Mouse (Mus musculus): ENCODE data around the gene Ubxn11. TPM values are rescaled to one million over a fixed set of nuclear protein-coding genes. Genes with fewer than 3 reads are reported as not detected.
"Not testable (repeated sequence)": the region's sequence is repeated elsewhere in the genome, so short reads cannot be mapped to it uniquely, and the experiment has no call there.

The Ubxn11 gene
- total RNA-seq, 2 experiments from 2014 or later: 1.1 to 1.5 TPM

DNA sequence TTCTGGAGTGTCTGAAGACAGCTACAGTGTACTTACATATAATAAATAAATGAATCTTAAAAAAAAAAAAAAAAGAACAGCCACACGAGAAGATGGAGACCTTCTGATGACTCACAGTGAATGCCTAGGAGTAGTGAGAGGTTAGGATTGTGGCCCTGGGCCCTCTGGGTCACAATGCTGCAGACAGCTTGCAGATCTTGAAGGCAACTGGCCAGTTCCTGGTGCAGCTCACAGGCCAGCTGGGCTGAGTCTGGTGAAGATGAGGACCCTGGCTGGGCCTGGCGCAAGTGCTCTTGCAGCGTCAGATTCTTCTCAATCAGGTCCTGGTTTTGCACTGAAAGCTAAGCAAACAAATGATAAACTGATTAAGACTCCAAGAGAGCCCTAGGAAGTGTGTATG lies 29.7 kb downstream of the Ubxn11 start:
- intact Hi-C loops (cut with DNase I): no loop called here
- DNase-seq (ENCODE audit: low spot score): no peak

DNA sequence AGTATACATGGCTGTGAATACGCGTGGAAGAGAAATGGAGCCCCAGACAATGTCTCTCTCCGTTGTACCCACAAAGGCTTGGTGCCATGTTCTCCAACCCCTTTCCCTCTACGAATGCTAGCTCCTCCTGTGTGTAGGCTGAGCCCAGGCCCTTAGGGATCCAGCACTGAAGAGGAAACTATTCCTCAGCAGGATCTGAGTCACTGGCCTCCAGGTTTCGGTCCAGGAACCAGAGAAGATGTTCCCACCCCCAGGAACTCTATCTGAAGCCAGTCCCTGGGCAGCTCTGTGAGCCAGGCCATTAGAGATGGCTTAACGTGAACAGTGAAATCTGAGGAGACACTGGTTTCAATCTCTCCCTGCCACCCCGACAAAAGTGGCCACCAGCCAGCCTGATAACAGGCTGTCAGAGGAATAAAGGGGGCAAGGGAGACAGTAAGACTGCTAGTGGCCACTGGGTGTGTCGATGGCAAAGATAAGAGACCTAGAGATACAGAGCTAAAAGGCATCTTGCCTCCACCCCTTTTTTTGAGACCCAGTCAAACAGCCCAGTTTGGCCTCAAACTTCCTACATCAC lies 30.2 kb downstream of the Ubxn11 start:
- intact Hi-C loops (cut with DNase I): no loop called here
- no peak for DNase-seq (ENCODE audit: low spot score)

- DNase-seq (ENCODE audit: low spot score): no peak
- intact Hi-C loops (cut with DNase I): no loop called here
These were observed 34.0 kb downstream of the Ubxn11 start for GRCm38 (mm10) chr4:134136280-134136926.

GRCm38 (mm10) chr4:134138857-134139256 lies 36.5 kb downstream of the Ubxn11 start:
- intact Hi-C loops (cut with DNase I): no loop called here
- no peak for DNase-seq (ENCODE audit: low spot score)

DNA sequence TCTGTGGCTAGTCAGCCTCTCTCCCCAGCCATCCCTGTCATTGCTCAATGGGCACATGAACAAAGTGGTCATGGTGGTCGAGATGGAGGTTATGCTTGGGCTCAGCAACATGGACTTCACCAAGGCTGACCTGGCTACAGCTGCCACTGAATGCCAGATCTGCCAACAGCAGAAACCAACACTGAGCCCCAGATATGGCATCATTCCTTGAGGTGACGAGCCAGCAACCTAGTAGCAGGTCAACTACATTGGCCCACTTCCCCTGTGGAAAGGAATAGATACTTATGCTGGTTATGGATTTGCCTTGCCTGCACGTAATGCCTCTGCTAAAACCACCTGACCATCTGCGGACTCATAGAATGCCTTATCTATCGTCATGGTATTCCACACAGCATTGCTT lies 41.9 kb downstream of the Ubxn11 start:
- DNase-seq (ENCODE audit: low spot score); intact Hi-C loops (cut with DNase I): not testable (repeated sequence)

- no peak for DNase-seq (ENCODE audit: low spot score)
- intact Hi-C loops (cut with DNase I): no loop called here
These were observed 47.0 kb downstream of the Ubxn11 start for GRCm38 (mm10) chr4:134149389-134149788.

GRCm38 (mm10) chr4:134152112-134152511 lies 49.7 kb downstream of the Ubxn11 start:
- intact Hi-C loops (cut with DNase I): no loop called here

DNA sequence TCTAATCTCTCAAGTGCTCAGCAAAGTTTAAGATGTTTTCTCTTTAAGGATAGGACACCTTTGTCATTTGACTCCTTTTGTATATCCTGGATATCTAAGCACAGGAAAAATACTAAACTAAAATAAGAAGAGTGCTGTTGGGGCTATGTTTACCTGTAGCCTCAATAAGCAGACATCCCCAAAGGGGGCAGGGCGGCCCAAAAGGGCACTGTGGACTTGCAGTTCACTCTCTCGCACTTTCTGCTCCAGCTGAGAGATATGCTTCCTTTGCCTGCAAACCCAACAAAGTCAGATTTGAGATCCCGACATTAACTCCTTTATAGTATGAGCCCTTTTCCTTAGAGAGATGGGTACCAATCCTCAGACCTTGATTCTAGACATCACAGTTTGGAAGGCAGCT lies 51.3 kb downstream of the Ubxn11 start:
- no peak for DNase-seq (ENCODE audit: low spot score)
- intact Hi-C loops (cut with DNase I): no loop called here

More at GRCm38 (mm10) chr4:134152112-134152511, 49.7 kb downstream of the Ubxn11 start:
- no peak for DNase-seq (ENCODE audit: low spot score)

DNA sequence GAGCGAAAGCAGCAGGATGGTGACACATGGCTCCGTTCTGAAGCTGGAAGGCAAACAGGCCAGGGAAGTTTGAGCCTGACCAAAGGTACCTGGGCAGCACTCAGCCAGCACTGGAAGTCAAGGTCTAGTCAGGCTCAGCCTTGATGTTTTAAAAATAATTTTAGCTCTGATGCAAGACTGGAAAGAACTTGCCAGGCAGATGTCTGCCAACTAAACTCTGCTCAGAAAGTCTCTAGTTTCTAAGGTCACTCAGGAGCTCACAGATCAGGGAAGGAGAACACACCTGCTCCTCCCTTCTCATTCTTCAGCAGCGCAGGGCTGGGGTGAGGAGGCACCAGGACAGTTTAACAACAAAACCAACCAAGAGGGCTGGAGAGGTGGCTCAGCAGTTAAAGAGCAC lies 52.0 kb downstream of the Ubxn11 start:
- no peak for DNase-seq (ENCODE audit: low spot score)
- intact Hi-C loops (cut with DNase I): no loop called here

DNA sequence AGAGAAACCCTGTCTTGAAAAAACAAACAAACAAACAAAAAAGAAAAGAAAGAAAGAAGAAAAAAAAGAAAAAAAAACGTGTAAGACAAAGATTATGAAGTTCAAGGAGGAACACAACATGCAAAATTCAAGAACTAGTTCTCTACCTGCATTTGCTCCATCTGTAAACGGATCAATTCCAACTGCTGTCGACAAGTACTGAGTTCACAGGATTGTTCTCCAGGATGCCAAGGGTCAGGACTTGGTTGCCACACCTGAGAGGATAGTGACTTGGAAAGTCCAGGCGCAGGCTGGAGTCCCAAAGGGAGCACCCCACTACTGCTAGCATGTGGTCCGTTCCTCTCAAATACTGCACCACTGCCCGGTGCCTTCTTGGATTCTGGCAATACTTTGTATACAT lies 53.2 kb downstream of the Ubxn11 start:
- no peak for DNase-seq (ENCODE audit: low spot score)
- intact Hi-C loops (cut with DNase I): no loop called here

- DNase-seq (ENCODE audit: low spot score): no peak
- intact Hi-C loops (cut with DNase I): no loop called here
These were observed 53.6 kb downstream of the Ubxn11 start for GRCm38 (mm10) chr4:134155961-134156465.

DNA sequence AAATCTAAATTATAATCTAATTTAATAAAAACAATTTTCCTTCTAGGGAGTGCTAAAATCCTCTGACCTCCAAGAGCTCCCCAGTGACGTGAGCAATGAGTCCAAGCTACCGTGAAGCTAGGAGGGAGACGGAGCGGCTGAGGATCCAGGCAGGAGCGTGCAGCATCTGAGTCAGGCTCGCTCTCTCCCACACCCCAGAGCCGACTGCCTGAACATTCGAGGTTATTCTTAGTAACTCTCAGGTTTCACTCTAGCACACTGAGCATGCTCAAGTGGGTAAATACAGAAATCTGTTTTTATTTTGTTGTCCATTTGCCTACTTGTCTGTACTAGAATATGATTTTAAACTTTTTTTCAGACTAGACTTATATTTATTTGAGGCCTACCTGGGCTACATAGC lies 54.4 kb downstream of the Ubxn11 start:
- DNase-seq (ENCODE audit: low spot score): no peak
- intact Hi-C loops (cut with DNase I): no loop called here

GRCm38 (mm10) chr4:134157558-134157957 lies 55.2 kb downstream of the Ubxn11 start:
- no peak for DNase-seq (ENCODE audit: low spot score)
- intact Hi-C loops (cut with DNase I): no loop called here

GRCm38 (mm10) chr4:134158774-134159173 lies 56.4 kb downstream of the Ubxn11 start:
- intact Hi-C loops (cut with DNase I): no loop called here
- DNase-seq (ENCODE audit: low spot score): no peak

- intact Hi-C loops (cut with DNase I): not testable (repeated sequence)
- peak; percentile 35 for DNase-seq (ENCODE audit: low spot score)
These were observed 57.7 kb downstream of the Ubxn11 start for GRCm38 (mm10) chr4:134160071-134160470.

DNA sequence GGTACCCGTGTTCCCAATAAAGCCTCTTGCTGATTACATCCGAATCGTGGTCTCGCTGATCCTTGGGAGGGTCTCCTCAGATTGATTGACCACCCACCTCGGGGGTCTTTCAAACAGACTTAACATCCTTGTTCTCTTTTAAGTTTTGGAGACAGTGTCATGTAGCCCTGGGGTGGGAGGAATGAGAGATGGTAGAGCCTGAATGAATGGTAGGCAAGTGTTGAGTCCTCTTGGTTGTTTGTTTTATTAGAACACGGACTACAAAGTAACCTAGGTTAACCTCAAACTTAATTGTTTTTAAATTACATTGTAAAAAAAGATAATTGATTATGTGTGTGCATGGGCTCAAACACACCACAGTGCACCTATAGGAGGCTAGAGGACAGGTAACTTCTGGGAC lies 62.2 kb downstream of the Ubxn11 start:
- intact Hi-C loops (cut with DNase I): no loop called here
- DNase-seq (ENCODE audit: low spot score): no peak

GRCm38 (mm10) chr4:134165024-134165423 lies 62.7 kb downstream of the Ubxn11 start:
- no peak for DNase-seq (ENCODE audit: low spot score)

GRCm38 (mm10) chr4:134165548-134166465 lies 63.4 kb downstream of the Ubxn11 start:
- intact Hi-C loops (cut with DNase I): no loop called here
- DNase-seq (ENCODE audit: low spot score): no peak

More at GRCm38 (mm10) chr4:134165024-134165423, 62.7 kb downstream of the Ubxn11 start:
- intact Hi-C loops (cut with DNase I): no loop called here

DNA sequence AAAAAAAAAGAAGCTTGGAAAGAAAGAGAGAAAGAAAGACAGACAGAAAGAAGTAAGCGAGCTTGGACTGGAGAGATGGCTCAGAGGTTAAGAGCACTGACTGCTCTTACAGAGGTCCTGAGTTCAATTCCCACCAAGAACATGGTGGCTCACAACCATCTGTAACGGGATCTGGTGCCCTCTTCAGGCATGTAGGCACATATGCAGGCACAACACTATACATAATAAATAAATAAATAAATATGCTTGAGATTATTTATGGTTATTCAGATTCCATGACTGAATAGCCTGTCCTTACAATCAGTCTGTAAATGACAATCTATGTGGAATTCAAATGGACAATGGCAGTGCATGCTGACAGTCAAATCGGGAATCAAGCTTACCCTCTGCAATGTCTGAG lies 64.5 kb downstream of the Ubxn11 start:
- DNase-seq (ENCODE audit: low spot score): no peak
- intact Hi-C loops (cut with DNase I): no loop called here

- no peak for DNase-seq (ENCODE audit: low spot score)
- intact Hi-C loops (cut with DNase I): no loop called here
These were observed 70.0 kb downstream of the Ubxn11 start for GRCm38 (mm10) chr4:134172391-134172790.
